Mouse (Mus musculus) limb, embryonic 11.5 days (tissue): ENCODE results near the gene Grm3. TPM values are rescaled to one million over a fixed set of nuclear protein-coding genes. Genes with fewer than 3 reads are reported as not detected.

ENCODE experiments used
- ATAC-seq: fragments of 200-750 bp; cut with Nextera tagmentation; 2 replicates; pipeline ENCODE4 v1.8.0; 2017; ENCODE audit warnings: low read depth; ENCODE audit not compliant: insufficient number of reproducible peaks, low FRiP score, low TSS enrichment
- DNase-seq: peaks from one replicate; pipeline ENCODE4 v3.0.0-alpha.2; 2015; ENCODE audit warnings: low spot score
- H3K27ac ChIP-seq: fragments of 300-500 bp; sonication (generic); replicated peaks from 2 replicates; pipeline ENCODE4 v1.5.1; 2014; ENCODE audit warnings: low read depth, mild to moderate bottlenecking, low read length
- H3K27me3 ChIP-seq: fragments of 300-500 bp; sonication (generic); 2 replicates; pipeline ENCODE4 v1.6.1; 2014; ENCODE audit warnings: mild to moderate bottlenecking, low read length, mixed read lengths; ENCODE audit not compliant: control insufficient read depth, insufficient read depth
- H3K36me3 ChIP-seq: fragments of 300-500 bp; sonication (generic); 2 replicates; pipeline ENCODE4 v1.6.1; 2014; ENCODE audit warnings: mild to moderate bottlenecking, low read length, moderate library complexity, mixed read lengths; ENCODE audit not compliant: control insufficient read depth, insufficient read depth
- H3K4me1 ChIP-seq: fragments of 300-500 bp; sonication (generic); 2 replicates; pipeline ENCODE4 v1.6.1; 2014; ENCODE audit warnings: low read length, mixed read lengths; ENCODE audit not compliant: control insufficient read depth, insufficient read depth
- H3K4me2 ChIP-seq: fragments of 300-500 bp; sonication (generic); 2 replicates; pipeline ENCODE4 v1.6.1; 2014; ENCODE audit warnings: low read depth, mild to moderate bottlenecking, moderate library complexity; ENCODE audit not compliant: severe bottlenecking
- H3K4me3 ChIP-seq: fragments of 300-500 bp; sonication (generic); 2 replicates; pipeline ENCODE4 v1.5.1; 2014; ENCODE audit warnings: low read depth, low read length
- H3K9ac ChIP-seq: fragments of 300-500 bp; sonication (generic); 2 replicates; pipeline ENCODE4 v1.6.1; 2014; ENCODE audit warnings: mild to moderate bottlenecking, low read length
- H3K9me3 ChIP-seq: fragments of 300-500 bp; sonication (generic); 2 replicates; pipeline ENCODE4 v1.6.1; 2016; ENCODE audit warnings: low read length; ENCODE audit not compliant: control insufficient read depth
- WGBS: fragments of 180-500 bp; shearing (Covaris S2); extraction: QIAGEN DNeasy Blood & Tissue Kit; methylation state at CpG from one replicate; pipeline ENCODE4 v1.1.7; 2014; 5-methylcytosine and 5-hydroxymethylcytosine counted together
- polyA plus RNA-seq: library from polyadenylated mRNA; unstranded; fragments of >200 nt; fragmentation: Nextera tagmentation; extraction: Ambion mirVana; gene quantifications from 2 replicates; pipeline ENCODE4 v1.2.1, GENCODE M21; 2014

The Grm3 gene
- polyA plus RNA-seq, result 0.10 TPM in 1 of 2 replicates, not detected in the other

DNA sequence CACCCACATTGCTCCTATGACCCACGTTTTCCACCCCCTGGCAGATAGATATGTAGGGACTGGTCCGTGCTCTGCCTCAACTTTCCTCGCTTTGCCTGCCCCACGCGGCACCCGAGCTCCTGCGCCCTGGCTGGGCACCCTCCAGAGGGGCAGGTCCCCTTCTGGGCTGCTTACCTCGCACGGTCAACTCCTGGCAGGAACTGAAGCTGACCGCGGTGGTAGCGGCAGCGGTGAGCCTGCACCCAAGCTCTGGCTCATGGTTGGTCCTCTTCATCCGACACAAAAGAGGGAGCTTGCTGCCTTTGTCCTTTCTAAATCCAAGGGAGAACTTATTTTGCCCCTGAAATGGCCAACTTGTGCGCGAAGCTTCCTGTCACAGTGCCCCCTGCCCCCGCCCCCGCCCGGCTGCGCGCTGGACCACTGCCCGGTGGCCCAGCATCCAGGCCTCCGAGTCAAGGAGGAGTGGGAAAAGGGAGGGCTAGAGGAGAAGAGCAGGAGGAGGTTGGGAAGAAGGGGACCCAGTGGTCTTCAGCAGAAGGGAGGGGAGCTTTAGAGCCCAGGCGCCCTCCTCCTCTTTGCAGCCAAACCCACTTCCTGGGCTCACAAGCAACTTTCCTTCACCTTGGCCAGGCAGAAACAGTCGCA is at the start of gene Grm3:
Gene Grm3 (minus strand): TSS at position 215 of the 645 bp plus-strand sequence.
- Histone ChIP-seq H3K9me3 (no peaks in the 10 kb centered on the region), H3K4me3 (peak within 1 kb of the TSS; percentile 30), H3K27ac (no peak within 1 kb of the TSS), H3K4me2 (peak within 1 kb of the TSS; percentile 83), H3K9ac (peak within 1 kb of the TSS; percentile 37), H3K36me3 (no peaks in the 10 kb centered on the region), H3K4me1 (no peaks in the 10 kb centered on the region), H3K27me3 (peaks cover 12% of the 10 kb centered on the region; the same call in 1 of the 2 replicates)
- ATAC-seq (peak; percentile 24; the same call in 1 of the 2 replicates), DNase-seq (peak; percentile 47)
- WGBS, result under 1% methylated on average over 25 of the region's 25 CpGs

DNA sequence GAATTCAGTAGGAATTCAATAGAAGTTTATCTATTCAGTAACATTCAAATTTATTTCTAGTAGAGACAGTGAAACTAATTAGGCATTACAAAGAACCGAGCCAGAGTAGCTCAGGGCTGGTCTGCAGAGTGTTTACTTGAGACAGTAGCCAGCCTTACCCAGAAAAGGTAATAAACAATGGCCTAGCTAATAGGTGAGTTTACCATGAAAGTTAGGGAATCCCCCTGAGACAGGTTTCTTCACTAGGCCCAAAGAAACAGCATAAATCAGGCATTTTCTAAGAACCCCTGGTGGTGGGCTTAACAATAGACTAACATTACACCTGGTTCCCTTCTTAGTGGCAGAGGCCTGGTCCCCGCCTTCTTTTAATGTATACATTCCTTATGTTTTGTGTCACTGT is 30.8 kb upstream of the Grm3 start:
- 76% methylated on average over 2 of the region's 2 CpGs for WGBS
- no peaks in the 10 kb centered on the region for H3K27me3 ChIP-seq
- no peak overlapping the region for H3K9ac ChIP-seq
- H3K4me2 ChIP-seq, result no peak overlapping the region
- H3K9me3 ChIP-seq, result no peaks in the 10 kb centered on the region
- H3K36me3 ChIP-seq, result no peaks in the 10 kb centered on the region
- H3K4me3 ChIP-seq, result no peak overlapping the region
- H3K27ac ChIP-seq, result no peak overlapping the region
- ATAC-seq (no peak), DNase-seq (no peak)
- H3K4me1 ChIP-seq, result no peaks in the 10 kb centered on the region

DNA sequence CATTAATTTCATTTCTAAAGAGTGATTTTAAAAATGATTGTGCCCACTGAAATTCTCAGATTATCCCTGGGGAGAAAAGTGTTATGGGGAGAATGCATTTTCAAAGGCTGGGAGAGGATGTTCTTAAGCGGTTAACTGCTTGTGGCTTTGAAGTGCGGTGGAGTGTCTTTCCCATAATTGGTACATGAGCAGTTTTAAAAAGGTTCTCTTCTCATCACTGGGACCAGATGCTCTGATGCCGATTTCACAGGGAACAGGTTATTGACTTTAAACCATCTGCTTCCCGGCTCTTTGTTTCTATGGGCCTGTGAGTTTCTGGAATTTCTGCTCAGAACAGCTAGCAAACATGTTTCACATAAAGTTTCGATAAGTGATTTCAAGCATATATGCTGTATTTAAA is 23.2 kb upstream of the Grm3 start:
- Histone ChIP-seq H3K4me1 (no peaks in the 10 kb centered on the region), H3K9ac (no peak overlapping the region), H3K4me3 (no peak overlapping the region), H3K27me3 (no peaks in the 10 kb centered on the region), H3K36me3 (no peaks in the 10 kb centered on the region), H3K9me3 (no peaks in the 10 kb centered on the region), H3K27ac (no peak overlapping the region), H3K4me2 (no peak overlapping the region)
- WGBS, result 75% methylated on average over 5 of the region's 5 CpGs
- DNase-seq (no peak), ATAC-seq (no peak)

DNA sequence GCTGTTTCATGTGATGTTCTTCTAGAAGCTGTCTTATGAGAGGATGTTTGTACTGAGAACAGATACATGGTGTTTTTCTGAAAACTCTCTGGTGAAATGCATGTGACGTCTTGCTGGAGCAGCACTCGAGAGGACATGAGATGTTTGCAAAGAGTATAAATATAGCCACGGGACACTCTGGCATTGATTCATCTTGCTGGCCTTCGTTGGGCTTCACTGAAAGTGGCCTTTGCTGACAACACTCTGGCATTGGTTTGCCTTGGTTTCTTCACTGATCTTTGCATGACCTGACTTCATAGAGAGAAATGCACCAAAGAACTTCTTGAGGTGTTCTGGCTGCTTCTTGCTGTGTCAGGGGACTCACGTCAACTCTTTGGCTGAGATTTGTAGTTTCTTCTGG is 19.1 kb upstream of the Grm3 start:
- ATAC-seq, result no peak
- Histone ChIP-seq H3K4me2 (no peak overlapping the region), H3K4me3 (no peak overlapping the region), H3K9ac (no peak overlapping the region), H3K9me3 (no peaks in the 10 kb centered on the region), H3K4me1 (no peaks in the 10 kb centered on the region), H3K27me3 (no peaks in the 10 kb centered on the region), H3K36me3 (no peaks in the 10 kb centered on the region), H3K27ac (no peak overlapping the region)
- DNase-seq, result no peak
- WGBS, result 85% methylated on average over 5 of the region's 5 CpGs

DNA sequence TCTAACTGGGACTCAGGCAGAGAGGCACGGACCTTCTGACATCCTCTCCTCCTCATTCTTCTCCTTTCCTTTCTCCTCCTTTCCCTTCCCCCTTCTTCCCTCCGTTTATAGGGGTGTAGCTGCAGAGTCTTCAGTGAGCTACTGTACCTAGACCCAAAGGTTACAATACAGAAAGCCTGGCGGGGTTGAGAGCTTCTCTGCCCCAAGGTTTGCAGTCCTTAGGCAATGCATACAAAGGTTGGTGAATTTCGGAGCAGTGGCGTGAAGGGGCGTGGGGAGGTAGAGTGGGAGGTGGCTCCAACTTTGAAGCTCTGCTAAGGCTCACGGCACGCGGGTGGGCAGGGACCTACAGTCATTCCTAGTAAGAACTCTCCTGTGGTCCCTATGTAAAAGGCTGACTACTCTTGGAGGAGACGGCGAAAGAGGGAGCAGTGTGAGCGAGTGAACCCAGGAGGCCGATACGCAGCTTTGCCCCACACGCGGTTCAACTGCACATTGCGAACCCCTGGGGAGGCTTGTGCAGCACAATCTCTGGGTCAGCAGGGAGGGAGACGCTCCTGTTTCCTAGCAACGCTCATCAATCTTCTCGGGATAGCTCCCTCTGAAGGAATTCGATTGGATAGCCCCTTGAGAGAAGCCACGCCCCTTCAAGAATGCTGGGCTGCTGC is 765 bp upstream of the Grm3 start:
- ATAC-seq (peak; percentile 89), DNase-seq (peak; percentile 69)
- H3K9me3 ChIP-seq, result no peaks in the 10 kb centered on the region
- H3K4me2 ChIP-seq, result peak overlapping the region; percentile 83
- WGBS, result 0% methylated on average over 22 of the region's 22 CpGs
- H3K27ac ChIP-seq, result no peak overlapping the region
- no peaks in the 10 kb centered on the region for H3K36me3 ChIP-seq
- no peak overlapping the region for H3K9ac ChIP-seq
- no peaks in the 10 kb centered on the region for H3K4me1 ChIP-seq
- H3K27me3 ChIP-seq, result peaks cover 12% of the 10 kb centered on the region; the same call in 1 of the 2 replicates
- H3K4me3 ChIP-seq, result peak overlapping the region; percentile 30

DNA sequence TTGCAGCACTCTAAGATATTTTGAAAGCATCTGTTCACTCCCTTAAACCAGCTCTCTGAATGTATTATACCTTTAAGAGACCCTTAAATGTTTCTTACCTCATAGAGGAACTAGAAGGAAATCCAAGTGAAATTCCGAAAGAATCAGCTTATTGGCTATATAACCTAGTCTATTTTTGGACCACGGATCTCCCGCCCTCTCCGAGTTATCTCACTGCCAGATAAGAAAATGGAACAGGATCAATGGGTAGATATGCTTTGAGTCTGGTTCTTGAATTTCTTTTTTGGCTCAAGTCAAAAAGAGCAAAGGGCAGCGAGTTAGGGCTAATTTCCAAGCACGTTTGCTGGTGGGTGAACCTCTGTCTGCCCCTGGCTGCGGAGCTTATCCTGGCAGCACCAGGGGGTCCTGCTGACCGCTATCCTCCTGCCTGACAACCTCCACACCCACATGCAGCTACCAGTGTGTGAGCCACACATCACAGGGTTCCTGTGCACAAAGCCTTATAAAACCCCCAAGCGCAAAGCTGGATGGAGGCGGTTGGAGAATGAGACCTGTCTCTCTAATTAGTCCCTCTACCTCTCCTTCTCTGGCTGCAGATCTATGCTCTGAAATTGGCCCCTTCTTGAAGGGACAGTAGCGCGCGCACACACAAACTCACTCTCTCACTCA is 549 bp downstream of the Grm3 start:
- H3K9me3 ChIP-seq, result no peaks in the 10 kb centered on the region
- H3K9ac ChIP-seq, result peak overlapping the region; percentile 37
- H3K4me3 ChIP-seq, result peak overlapping the region; percentile 30
- no peaks in the 10 kb centered on the region for H3K4me1 ChIP-seq
- no peak overlapping the region for H3K27ac ChIP-seq
- peaks cover 12% of the 10 kb centered on the region; the same call in 1 of the 2 replicates for H3K27me3 ChIP-seq
- ATAC-seq, result no peak
- no peaks in the 10 kb centered on the region for H3K36me3 ChIP-seq
- DNase-seq, result peak; percentile 22
- H3K4me2 ChIP-seq, result peak overlapping the region; percentile 83
- 10% methylated on average over 13 of the region's 13 CpGs for whole genome bisulfite sequencing

DNA sequence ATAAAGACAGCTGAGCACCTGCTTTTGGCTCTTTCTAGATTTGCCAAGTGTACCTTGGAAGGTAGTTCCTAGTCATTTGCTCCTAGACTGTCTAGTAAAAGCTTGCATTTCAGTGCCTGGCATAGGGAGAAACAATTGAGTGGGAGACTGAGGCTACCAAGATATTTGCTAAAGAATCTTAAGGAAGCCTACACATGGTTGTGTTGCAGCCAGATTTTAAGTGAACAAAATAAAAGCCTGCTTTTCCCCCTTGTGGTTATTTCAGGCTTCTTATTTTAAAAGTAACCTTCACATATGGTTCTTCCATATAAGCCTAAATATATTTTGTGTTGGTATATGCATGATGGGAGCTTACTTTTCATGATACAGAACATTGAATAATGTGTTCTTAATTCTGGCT is 3.8 kb downstream of the Grm3 start:
- no peak overlapping the region for H3K27ac ChIP-seq
- no peaks in the 10 kb centered on the region for H3K36me3 ChIP-seq
- ATAC-seq (no peak), DNase-seq (no peak)
- no peaks in the 10 kb centered on the region for H3K4me1 ChIP-seq
- no peak overlapping the region for H3K9ac ChIP-seq
- H3K4me3 ChIP-seq, result no peak overlapping the region
- H3K4me2 ChIP-seq, result no peak overlapping the region
- H3K27me3 ChIP-seq, result peaks cover 12% of the 10 kb centered on the region; the same call in 1 of the 2 replicates
- H3K9me3 ChIP-seq, result no peaks in the 10 kb centered on the region

DNA sequence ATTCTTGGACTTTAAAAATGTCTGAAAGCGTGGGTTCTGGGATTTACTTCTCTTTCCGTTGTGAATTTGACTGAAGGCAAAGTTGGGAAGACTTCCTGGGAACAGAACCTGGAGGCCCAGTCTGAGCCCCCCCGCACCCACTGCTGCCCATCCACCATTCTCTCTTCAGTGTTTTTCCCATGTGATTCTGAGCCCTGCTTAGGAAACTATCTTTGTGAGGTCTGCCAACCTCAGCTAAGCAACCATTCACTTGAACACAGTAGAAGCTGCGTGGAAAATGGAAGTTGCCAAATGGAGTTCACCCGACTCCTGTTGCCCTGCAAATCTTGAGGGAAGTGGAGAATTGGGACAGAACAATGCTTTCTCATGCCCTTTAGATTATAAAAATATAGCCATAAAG is 8.7 kb downstream of the Grm3 start:
- H3K4me2 ChIP-seq, result no peak overlapping the region
- H3K36me3 ChIP-seq, result no peaks in the 10 kb centered on the region
- H3K4me1 ChIP-seq, result no peaks in the 10 kb centered on the region
- no peak for ATAC-seq
- H3K4me3 ChIP-seq, result no peak overlapping the region
- no peak for DNase-seq
- no peaks in the 10 kb centered on the region for H3K27me3 ChIP-seq
- 83% methylated on average over 5 of the region's 5 CpGs for WGBS
- H3K9me3 ChIP-seq, result no peaks in the 10 kb centered on the region
- H3K9ac ChIP-seq, result no peak overlapping the region
- H3K27ac ChIP-seq, result no peak overlapping the region
